Mouse (Mus musculus) G1E-ER4 (cell line): Measurements from ENCODE around the gene Rfk. TPM values are rescaled to one million over a fixed set of nuclear protein-coding genes. Genes with fewer than 3 reads are reported as not detected.

Experiments
- GATA1 ChIP-seq: IDR thresholded peaks from one replicate; pipeline ENCODE4 v1.8.0; 2012; ENCODE audit warnings: low read length, inconsistent platforms
- polyA plus RNA-seq: library from polyadenylated mRNA; stranded (reverse); fragments of >175 nt; gene quantifications from 2 replicates; pipeline ENCODE4 v1.2.3, GENCODE M21; 2012

Rfk gene
- polyA plus RNA-seq, 1 experiment = 36.0 TPM

GRCm38 (mm10) chr19:17368557-17368956, 25.3 kb upstream of the Rfk start:
- no peak for TF ChIP-seq GATA1

GRCm38 (mm10) chr19:17369581-17369980, 24.3 kb upstream of the Rfk start:
- no peak for TF ChIP-seq GATA1

GRCm38 (mm10) chr19:17372701-17373100, 21.1 kb upstream of the Rfk start, which contains the start of gene Gcnt1:
Gcnt1 (minus strand) TSS chr19:17372844.
- TF ChIP-seq GATA1 = no peak

GRCm38 (mm10) chr19:17378845-17379244, 15.0 kb upstream of the Rfk start:
- TF ChIP-seq GATA1 = no peak

- TF ChIP-seq GATA1 = no peak
Observed at GRCm38 (mm10) chr19:17380549-17380948, 13.3 kb upstream of the Rfk start.

- no peak for TF ChIP-seq GATA1
Observed at GRCm38 (mm10) chr19:17382807-17383397, 10.9 kb upstream of the Rfk start.

GRCm38 (mm10) chr19:17385022-17385421, 8.8 kb upstream of the Rfk start:
- TF ChIP-seq GATA1 = no peak

GRCm38 (mm10) chr19:17385426-17385825, 8.4 kb upstream of the Rfk start:
- TF ChIP-seq GATA1 = no peak

GRCm38 (mm10) chr19:17386424-17386823, 7.4 kb upstream of the Rfk start:
- TF ChIP-seq GATA1 = no peak

- no peak for TF ChIP-seq GATA1
Observed at GRCm38 (mm10) chr19:17388404-17388803, 5.4 kb upstream of the Rfk start.

- TF ChIP-seq GATA1 = no peak
Observed at GRCm38 (mm10) chr19:17392866-17393265, 977 bp upstream of the Rfk start.

GRCm38 (mm10) chr19:17396802-17397201, 3.0 kb downstream of the Rfk start:
- no peak for TF ChIP-seq GATA1

- TF ChIP-seq GATA1 = no peak
Observed at GRCm38 (mm10) chr19:17397922-17398321, 4.1 kb downstream of the Rfk start.

- TF ChIP-seq GATA1 = no peak
Observed at GRCm38 (mm10) chr19:17399965-17400364, 6.1 kb downstream of the Rfk start.

- no peak for TF ChIP-seq GATA1
Observed at GRCm38 (mm10) chr19:17400571-17400970, 6.7 kb downstream of the Rfk start.

GRCm38 (mm10) chr19:17403175-17403574, 9.3 kb downstream of the Rfk start:
- TF ChIP-seq GATA1 = no peak

GRCm38 (mm10) chr19:17406823-17407222, 13.0 kb downstream of the Rfk start:
- no peak for TF ChIP-seq GATA1

GRCm38 (mm10) chr19:17408591-17408990, 14.7 kb downstream of the Rfk start:
- no peak for TF ChIP-seq GATA1
